Mouse (Mus musculus) embryonic facial prominence, embryonic 14.5 days (tissue): ENCODE measurements around the gene Adamts18. TPM values are rescaled to one million over a fixed set of nuclear protein-coding genes. Genes with fewer than 3 reads are reported as not detected.

Experiments used
- ATAC-seq: fragments of 200-750 bp; cut with Nextera tagmentation; 2 replicates; pipeline ENCODE4 v1.8.0; 2017; ENCODE audit warnings: low read depth, moderate number of reproducible peaks, moderate TSS enrichment
- DNase-seq: peaks from one replicate; pipeline ENCODE4 v3.0.0-alpha.2; 2015; ENCODE audit warnings: low spot score
- H3K27ac ChIP-seq: fragments of 300-500 bp; sonication (generic); replicated peaks from 2 replicates; pipeline ENCODE4 v1.5.1; 2014; ENCODE audit warnings: low read depth, mild to moderate bottlenecking, low read length, moderate library complexity
- H3K27me3 ChIP-seq: fragments of 300-500 bp; sonication (generic); replicated peaks from 2 replicates; pipeline ENCODE4 v1.6.1; 2014; ENCODE audit warnings: low read length; ENCODE audit not compliant: control insufficient read depth, insufficient read depth
- H3K36me3 ChIP-seq: fragments of 300-500 bp; sonication (generic); 2 replicates; pipeline ENCODE4 v1.6.1; 2014; ENCODE audit warnings: low read length, mixed read lengths; ENCODE audit not compliant: control insufficient read depth, insufficient read depth
- H3K4me1 ChIP-seq: fragments of 300-500 bp; sonication (generic); 2 replicates; pipeline ENCODE4 v1.6.1; 2014; ENCODE audit warnings: antibody characterized with exemption, low read length; ENCODE audit not compliant: control insufficient read depth, insufficient read depth
- H3K4me2 ChIP-seq: fragments of 300-500 bp; sonication (generic); 2 replicates; pipeline ENCODE4 v1.6.1; 2014; ENCODE audit warnings: low read depth, mild to moderate bottlenecking, low read length, moderate library complexity, mixed read lengths
- H3K4me3 ChIP-seq: fragments of 300-500 bp; sonication (generic); 2 replicates; pipeline ENCODE4 v1.5.1; 2014; ENCODE audit warnings: low read depth, mild to moderate bottlenecking, low read length
- H3K9ac ChIP-seq: fragments of 300-500 bp; sonication (generic); 2 replicates; pipeline ENCODE4 v1.6.1; 2014; ENCODE audit warnings: low read depth, mild to moderate bottlenecking, low read length, moderate library complexity, mixed read lengths
- H3K9me3 ChIP-seq: fragments of 300-500 bp; sonication (generic); 2 replicates; pipeline ENCODE4 v1.6.1; 2016; ENCODE audit warnings: low read length; ENCODE audit not compliant: control insufficient read depth
- WGBS: fragments of 180-500 bp; shearing (Covaris S2); extraction: QIAGEN DNeasy Blood & Tissue Kit; methylation state at CpG from one replicate; pipeline ENCODE4 v1.1.7; 2014; 5-methylcytosine and 5-hydroxymethylcytosine counted together
- polyA plus RNA-seq: library from polyadenylated mRNA; unstranded; fragments of >200 nt; fragmentation: Nextera tagmentation; extraction: Ambion mirVana; gene quantifications from 2 replicates; pipeline ENCODE4 v1.2.1, GENCODE M21; 2014

The Adamts18 gene
- polyA plus RNA-seq, 1 experiment from 2014 or later: 4.5 TPM

DNA sequence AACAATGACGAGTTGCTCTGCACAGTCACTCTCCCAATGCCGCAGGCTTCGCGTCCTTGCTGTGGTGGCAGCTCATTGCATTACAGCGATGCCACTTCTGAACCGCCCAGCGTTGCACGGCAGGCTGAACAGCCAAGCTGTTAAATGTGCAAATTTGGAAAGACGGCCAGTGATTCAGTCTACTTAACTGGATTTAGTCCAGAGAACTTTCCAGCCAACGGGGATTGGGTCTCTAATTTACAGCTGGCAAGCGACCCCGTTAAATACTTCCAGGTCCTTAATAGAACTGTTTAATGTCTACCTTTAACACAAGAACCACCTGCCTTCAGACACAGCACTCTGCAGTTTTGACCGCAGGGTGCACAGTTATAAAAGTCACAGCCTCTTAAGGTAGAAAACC, 127.1 kb downstream of the Adamts18 start:
- no peak overlapping the region for H3K4me2 ChIP-seq
- H3K4me1 ChIP-seq: peaks cover 20% of the 10 kb centered on the region; the same call in 1 of the 2 replicates
- H3K4me3 ChIP-seq: no peak overlapping the region
- ATAC-seq (no peak), DNase-seq (no peak)
- H3K9me3 ChIP-seq: no peaks in the 10 kb centered on the region
- H3K27ac ChIP-seq: no peak overlapping the region
- no peaks in the 10 kb centered on the region for H3K27me3 ChIP-seq
- H3K36me3 ChIP-seq: no peaks in the 10 kb centered on the region
- H3K9ac ChIP-seq: no peak overlapping the region
- 72% methylated on average over 13 of the region's 13 CpGs for WGBS

DNA sequence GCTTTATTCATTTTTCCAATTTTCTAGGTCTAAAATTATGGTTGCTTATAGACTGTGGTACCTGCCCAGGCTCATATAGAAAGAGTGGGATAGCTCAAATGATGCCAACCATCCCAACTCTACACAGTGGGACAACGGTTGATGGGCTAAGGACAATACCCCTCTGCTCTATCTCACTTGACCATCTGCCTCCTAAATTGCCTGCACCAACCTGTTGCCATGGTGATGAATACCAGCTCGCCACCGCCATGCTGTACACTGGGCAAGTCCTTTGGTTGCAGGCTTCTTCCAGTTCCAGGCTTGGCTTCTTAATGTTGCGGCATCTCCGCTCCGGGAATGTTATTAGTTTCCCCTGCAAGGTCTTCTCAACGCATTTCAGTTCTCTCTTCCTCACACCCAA, 143.6 kb downstream of the Adamts18 start:
- H3K27me3 ChIP-seq: no peaks in the 10 kb centered on the region
- no peaks in the 10 kb centered on the region for H3K4me1 ChIP-seq
- H3K4me2 ChIP-seq: no peak overlapping the region
- H3K9ac ChIP-seq: no peak overlapping the region
- no peak for ATAC-seq
- no peaks in the 10 kb centered on the region for H3K9me3 ChIP-seq
- no peak overlapping the region for H3K27ac ChIP-seq
- H3K4me3 ChIP-seq: no peak overlapping the region
- 90% methylated on average over 7 of the region's 7 CpGs for WGBS
- H3K36me3 ChIP-seq: no peaks in the 10 kb centered on the region
- no peak for DNase-seq

DNA sequence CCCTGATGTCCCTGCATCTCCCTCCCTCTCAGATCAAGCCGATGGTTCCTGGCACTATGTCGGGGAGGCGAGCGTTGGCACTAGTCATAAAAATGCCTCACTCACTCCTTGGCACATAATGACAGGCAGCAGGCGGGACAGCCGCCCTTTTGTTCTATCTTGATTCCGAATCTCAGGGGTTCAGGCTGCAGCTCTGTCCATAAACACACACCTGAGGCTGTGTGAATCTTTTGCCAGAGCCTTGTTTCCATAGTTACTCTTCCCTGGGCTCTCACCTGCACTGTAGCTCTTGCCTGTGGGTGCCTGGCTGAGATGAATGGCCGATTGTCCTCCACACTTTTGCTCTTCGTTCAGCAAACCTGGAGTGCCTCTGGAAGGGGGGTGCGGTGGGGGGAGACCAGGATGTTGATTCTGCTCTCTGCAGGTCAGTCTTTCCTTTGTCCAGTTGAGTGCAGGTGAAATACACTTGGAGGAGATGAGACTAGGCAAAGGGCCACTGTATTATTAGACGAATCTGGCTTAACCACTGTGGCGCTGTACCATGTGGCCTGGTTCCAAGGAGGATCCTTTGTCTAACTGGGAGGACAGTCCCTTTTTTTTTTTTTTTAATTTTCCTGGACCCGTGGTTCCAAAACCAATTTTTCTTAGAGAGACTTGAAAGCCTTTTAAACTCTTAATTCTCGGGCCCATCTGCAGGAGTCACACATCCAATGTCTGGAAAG, 156.8 kb downstream of the Adamts18 start:
- ATAC-seq: no peak

DNA sequence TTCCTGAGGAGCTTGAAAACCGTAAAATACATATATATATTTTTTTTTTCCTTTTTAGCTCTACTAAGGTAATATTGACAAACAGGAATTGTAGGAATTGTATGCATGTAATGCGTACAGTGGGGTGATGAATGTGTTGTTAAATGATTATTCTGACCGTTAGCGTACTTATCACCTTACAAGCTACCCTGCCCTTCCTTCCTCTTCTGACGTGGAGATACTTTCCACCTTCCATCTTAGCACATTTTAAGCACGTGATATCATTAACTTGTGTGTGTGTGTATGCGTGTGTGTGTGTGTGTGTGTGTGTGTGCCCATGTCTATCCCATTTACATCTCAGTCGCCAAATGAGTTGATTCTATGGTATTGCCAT, 160.0 kb downstream of the Adamts18 start:
- Histone ChIP-seq H3K36me3 (no peaks in the 10 kb centered on the region), H3K27me3 (no peaks in the 10 kb centered on the region), H3K4me2 (no peak overlapping the region), H3K9me3 (no peaks in the 10 kb centered on the region), H3K9ac (no peak overlapping the region), H3K4me3 (no peak overlapping the region), H3K27ac (no peak overlapping the region), H3K4me1 (0 out of 2 replicates have a peak, but pooled peaks cover 5% of the 10 kb centered on the region)
- WGBS: 80% methylated on average over 8 of the region's 8 CpGs
- DNase-seq (no peak), ATAC-seq (no peak)

More for the DNA sequence above, 156.8 kb downstream of the Adamts18 start:
- no peaks in the 10 kb centered on the region for H3K27me3 ChIP-seq
- no peak overlapping the region for H3K27ac ChIP-seq
- no peak overlapping the region for H3K4me3 ChIP-seq
- DNase-seq: no peak
- H3K9ac ChIP-seq: no peak overlapping the region
- 0 out of 2 replicates have a peak, but pooled peaks cover 5% of the 10 kb centered on the region for H3K4me1 ChIP-seq
- no peaks in the 10 kb centered on the region for H3K9me3 ChIP-seq
- no peaks in the 10 kb centered on the region for H3K36me3 ChIP-seq
- 64% methylated on average over 14 of the region's 14 CpGs for WGBS
- H3K4me2 ChIP-seq: no peak overlapping the region

DNA sequence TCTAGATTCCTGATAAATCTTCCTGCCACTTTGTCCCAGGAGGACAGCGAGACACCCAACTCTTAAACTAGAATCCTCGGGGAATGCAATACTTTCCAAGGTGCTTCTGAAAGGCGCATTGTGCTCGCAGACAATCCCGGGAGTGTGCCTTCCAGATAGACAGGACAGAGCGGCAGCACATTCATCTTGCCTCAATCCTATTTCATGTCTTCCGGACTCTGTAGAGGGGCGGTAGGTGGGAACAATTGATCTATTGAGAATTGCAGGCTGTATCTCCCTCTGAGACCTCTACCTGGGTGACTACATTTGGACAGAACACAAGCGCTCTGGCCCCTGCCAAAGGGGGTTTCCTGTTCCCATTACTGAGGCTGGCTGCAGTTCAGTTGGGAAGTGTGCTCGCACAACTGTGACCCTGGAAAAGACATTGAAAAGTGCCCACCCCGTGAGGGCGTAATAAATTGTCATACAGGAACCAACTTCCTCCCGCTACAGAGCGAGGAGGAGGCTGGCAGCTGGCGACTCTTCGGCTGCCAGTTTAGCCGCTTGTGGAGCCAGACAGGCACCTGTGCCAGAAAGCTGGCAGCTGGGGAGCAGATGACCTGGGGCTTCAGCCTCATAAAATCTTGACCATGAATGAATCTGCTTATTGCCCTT, 160.5 kb downstream of the Adamts18 start:
- DNase-seq (peak; percentile 25), ATAC-seq (no peak)
- no peak overlapping the region for H3K27ac ChIP-seq
- 0 out of 2 replicates have a peak, but pooled peaks cover 5% of the 10 kb centered on the region for H3K4me1 ChIP-seq
- no peak overlapping the region for H3K4me3 ChIP-seq
- no peak overlapping the region for H3K9ac ChIP-seq
- H3K4me2 ChIP-seq: peak overlapping the region; percentile 10; the same call in 1 of the 2 replicates
- WGBS: 51% methylated on average over 17 of the region's 17 CpGs
- H3K9me3 ChIP-seq: no peaks in the 10 kb centered on the region
- H3K27me3 ChIP-seq: no peaks in the 10 kb centered on the region
- H3K36me3 ChIP-seq: no peaks in the 10 kb centered on the region

DNA sequence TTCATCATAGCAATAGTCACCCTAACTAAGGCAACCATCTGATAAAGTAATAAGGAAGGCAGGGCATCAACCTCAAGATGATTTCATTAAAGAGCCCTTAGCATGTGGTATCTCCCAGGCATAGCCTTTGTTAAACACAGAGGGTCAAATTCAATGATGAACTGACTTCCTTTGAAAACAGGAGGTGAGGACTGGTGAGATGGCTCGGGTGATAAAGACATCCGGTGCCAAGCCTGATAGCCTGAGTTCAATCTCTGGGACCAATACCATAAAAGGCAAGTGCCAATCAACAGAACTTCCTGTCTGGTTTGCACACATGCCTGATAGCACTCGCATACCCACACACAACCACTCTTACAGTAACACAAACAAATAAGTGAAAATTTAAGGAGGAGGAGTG, 169.2 kb downstream of the Adamts18 start:
- Histone ChIP-seq H3K27ac (no peak overlapping the region), H3K36me3 (no peaks in the 10 kb centered on the region), H3K4me2 (no peak overlapping the region), H3K4me1 (peaks cover 5% of the 10 kb centered on the region; the same call in 1 of the 2 replicates), H3K4me3 (no peak overlapping the region), H3K9me3 (no peaks in the 10 kb centered on the region), H3K27me3 (no peaks in the 10 kb centered on the region), H3K9ac (no peak overlapping the region)
- ATAC-seq: no peak
- no peak for DNase-seq
- 70% methylated on average over 3 of the region's 3 CpGs for WGBS

DNA sequence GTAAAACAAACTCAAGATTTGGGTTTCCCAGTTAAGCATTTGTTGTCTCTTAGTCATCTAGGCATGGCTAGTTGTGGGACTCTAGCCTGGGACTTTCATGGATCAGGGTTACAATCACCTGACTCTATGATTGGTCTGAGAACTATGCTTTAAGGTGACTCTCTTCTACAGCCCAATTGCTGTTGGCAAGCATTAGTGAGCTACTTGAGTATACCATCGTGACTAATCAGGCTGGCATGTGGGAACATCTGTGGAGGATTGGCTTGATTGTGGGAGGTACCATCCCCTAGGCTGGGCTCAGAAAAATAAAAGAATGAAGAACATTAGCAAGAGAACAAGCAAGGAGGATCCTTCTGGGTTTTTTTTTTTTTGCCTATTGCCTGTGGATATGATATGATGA, 171.7 kb downstream of the Adamts18 start:
- ATAC-seq: no peak
- Histone ChIP-seq H3K27me3 (no peaks in the 10 kb centered on the region), H3K4me3 (no peak overlapping the region), H3K4me1 (peaks cover 9% of the 10 kb centered on the region), H3K4me2 (no peak overlapping the region), H3K9ac (no peak overlapping the region), H3K27ac (no peak overlapping the region), H3K36me3 (no peaks in the 10 kb centered on the region), H3K9me3 (no peaks in the 10 kb centered on the region)
- WGBS: 82% methylated on average over 1 of the region's 1 CpGs
- DNase-seq: no peak

DNA sequence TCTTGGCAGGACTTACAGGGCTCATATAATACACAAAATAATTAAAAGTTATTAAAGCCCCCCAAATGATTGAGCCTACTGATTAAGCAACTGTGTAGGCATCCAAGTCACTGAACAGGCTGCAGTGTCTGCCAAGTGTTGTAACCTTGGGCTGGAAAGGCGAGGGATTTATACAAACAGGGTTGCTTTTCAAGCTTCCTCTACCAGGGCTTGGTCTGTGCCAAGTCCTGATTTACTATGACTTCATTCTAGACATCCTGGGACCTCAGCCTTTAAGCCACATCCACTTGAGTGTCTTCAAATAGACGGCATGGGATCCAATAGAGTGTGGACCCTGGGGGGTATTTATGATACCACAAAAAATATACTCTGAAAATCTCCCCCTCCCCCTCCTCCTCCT, 173.3 kb downstream of the Adamts18 start:
- Histone ChIP-seq H3K27ac (no peak overlapping the region), H3K4me1 (peaks cover 9% of the 10 kb centered on the region), H3K9me3 (no peaks in the 10 kb centered on the region), H3K36me3 (no peaks in the 10 kb centered on the region), H3K9ac (no peak overlapping the region), H3K4me3 (no peak overlapping the region), H3K4me2 (no peak overlapping the region), H3K27me3 (no peaks in the 10 kb centered on the region)
- 58% methylated on average over 2 of the region's 2 CpGs for WGBS
- ATAC-seq (peak; percentile 44; the same call in 1 of the 2 replicates), DNase-seq (peak; percentile 51)
